Mouse (Mus musculus) olfactory bulb, adult 2 months (tissue): ENCODE data around the gene Rere. TPM values are rescaled to one million over a fixed set of nuclear protein-coding genes. Genes with fewer than 3 reads are reported as not detected.
A peak's percentile ranks its signal among the peaks of the same experiment; 100 is the strongest.
"Not testable (repeated sequence)": the region's sequence is repeated elsewhere in the genome, so short reads cannot be mapped to it uniquely, and the experiment has no call there.

Experiments used
- H3K27ac ChIP-seq: fragments of 200-500 bp; 2 replicates; pipeline ENCODE4 v1.5.1; 2012; ENCODE audit warnings: low read depth, low read length; ENCODE audit not compliant: insufficient read depth
- H3K4me1 ChIP-seq: fragments of 200-500 bp; 2 replicates; pipeline ENCODE4 v1.6.1; 2012; ENCODE audit warnings: low read length; ENCODE audit not compliant: control insufficient read depth, insufficient read depth
- H3K4me3 ChIP-seq: fragments of 200-500 bp; 2 replicates; pipeline ENCODE4 v1.5.1; 2012; ENCODE audit warnings: mild to moderate bottlenecking, low read depth, low read length, moderate library complexity; ENCODE audit not compliant: insufficient read depth
- CTCF ChIP-seq: fragments of 200-500 bp; IDR thresholded peaks from 2 replicates; pipeline ENCODE4 v1.5.1; 2012; ENCODE audit warnings: low read depth, mild to moderate bottlenecking, low read length, moderate library complexity; ENCODE audit not compliant: insufficient read depth
- POLR2A ChIP-seq: fragments of 200-500 bp; IDR thresholded peaks from 2 replicates; pipeline ENCODE4 v1.6.1; 2012; ENCODE audit warnings: mild to moderate bottlenecking, low read depth, low read length, moderate library complexity; ENCODE audit not compliant: insufficient read depth
- WGBS: fragments of 180-500 bp; shearing (Covaris S2); methylation state at CpG from one replicate; pipeline ENCODE4 v1.1.7; 2018; 5-methylcytosine and 5-hydroxymethylcytosine counted together
- polyA plus RNA-seq: library from polyadenylated mRNA; stranded (reverse); fragments of >200 nt; gene quantifications from 2 replicates; pipeline ENCODE4 v1.2.4, GENCODE M21; 2012; ENCODE audit warnings: low replicate concordance; ENCODE audit not compliant: missing spikeins, insufficient read depth, insufficient read length

Rere gene
- polyA plus RNA-seq, 1 experiment: 288 TPM

DNA sequence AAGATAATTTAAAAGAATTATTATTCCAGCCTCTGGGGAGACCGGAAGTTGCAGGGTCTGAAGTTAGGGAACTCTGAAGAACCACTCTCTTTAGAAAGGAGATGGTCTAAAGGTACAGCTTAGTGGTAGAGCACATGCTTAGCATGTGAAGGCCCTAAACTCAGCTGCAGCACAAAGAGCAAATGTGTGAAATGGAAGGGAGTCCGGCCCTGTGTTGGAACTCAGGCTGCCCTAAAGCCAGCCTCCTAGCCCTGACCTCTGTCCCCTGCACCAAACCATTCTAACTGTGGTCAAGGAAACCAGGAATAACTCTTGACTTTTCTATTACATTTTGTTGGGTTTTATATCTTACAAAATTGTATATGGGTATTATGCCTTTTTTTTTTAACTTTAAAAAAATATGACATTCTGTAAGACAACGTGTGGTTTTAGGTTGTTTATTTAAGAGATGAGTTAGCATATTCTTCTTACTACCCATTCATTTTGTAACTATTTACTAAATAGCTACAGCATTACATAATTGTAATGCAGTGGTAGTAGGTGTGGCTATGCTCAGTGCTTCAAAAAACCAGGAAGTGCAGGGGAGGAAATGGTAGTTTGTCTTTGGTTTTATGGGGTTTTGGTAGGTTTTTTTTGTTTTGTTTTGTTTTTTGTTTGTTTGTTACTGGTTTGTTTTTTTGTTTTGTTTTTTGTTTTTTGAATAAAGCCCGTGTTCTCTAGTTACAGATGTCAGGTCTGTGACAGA lies 312.2 kb downstream of the Rere start:
- TF ChIP-seq CTCF (no peak), POLR2A (no peak)
- Histone ChIP-seq H3K27ac (no peak overlapping the region), H3K4me1 (peaks cover 10% of the 10 kb centered on the region), H3K4me3 (no peak overlapping the region)
- WGBS: 57% methylated on average over 4 of the region's 4 CpGs

DNA sequence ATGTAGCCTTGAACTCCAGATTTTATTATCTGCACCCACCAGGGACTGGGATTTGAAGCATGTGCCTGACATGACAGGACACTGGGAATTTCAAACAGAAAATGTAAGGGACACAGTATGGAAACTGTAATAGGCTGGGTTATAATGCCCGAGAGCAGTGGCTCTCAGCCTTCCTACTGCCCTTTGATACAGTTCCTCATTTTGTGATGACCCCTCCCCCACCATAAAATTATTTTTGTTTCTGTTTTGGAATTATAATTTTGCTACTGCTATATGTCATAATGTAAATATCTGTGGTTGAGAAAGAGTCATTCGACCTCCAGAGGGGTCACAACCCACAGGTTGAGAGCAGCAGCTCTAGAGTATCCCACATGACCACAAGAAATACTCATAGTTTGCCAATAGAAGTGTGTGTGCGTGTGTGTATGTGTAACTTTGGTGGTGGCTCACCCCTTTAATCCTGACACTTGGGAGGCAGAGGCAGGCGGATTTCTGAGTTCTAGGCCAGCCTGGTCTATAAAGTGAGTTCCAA lies 312.9 kb downstream of the Rere start:
- 95% methylated on average over 4 of the region's 4 CpGs for WGBS
- peaks cover 12% of the 10 kb centered on the region for H3K4me1 ChIP-seq
- no peak overlapping the region for H3K27ac ChIP-seq
- H3K4me3 ChIP-seq: no peak overlapping the region
- TF ChIP-seq CTCF: no peak
- TF ChIP-seq POLR2A: no peak

DNA sequence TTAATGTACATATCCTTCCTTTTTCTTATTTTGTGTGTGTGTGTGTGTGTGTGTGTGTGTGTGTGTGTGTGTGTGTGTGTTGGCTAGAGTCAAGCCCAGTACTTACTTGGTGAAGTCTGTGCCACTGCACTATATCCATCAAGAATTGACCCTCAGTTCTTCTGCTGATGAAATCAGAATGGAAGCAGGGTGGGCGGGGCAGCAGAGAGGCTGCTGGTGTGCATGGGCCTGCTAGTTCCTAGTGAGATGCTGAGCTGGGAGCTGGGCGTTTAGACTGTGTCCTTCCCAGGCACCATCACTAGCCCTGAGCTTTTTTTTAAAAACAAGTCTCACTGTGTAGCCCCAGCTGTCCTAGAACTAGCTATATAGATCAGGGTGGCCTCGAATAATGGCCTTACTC lies 313.6 kb downstream of the Rere start:
- WGBS: 82% methylated on average over 3 of the region's 3 CpGs
- Histone ChIP-seq H3K4me1 (peaks cover 17% of the 10 kb centered on the region), H3K27ac (no peak overlapping the region), H3K4me3 (no peak overlapping the region)
- TF ChIP-seq CTCF (no peak), POLR2A (no peak)

DNA sequence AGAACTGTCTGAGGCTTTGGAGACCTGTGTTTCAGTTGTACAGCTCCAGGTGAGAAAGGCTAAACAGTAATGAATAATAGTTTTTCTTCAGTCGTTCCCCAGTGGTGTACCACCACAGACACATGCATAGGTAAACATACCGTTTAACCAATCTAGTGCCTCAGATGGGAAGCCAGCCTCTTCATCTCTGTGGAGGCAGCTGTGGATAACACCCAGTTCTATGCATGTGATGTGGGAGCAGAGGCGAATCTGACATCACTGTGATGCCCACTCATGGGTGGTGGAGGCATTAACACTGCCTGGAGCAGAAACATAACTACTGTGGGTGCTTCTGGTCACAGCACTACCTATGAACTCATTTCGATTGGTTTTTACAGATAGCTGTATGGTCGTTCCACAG lies 314.5 kb downstream of the Rere start:
- peaks cover 17% of the 10 kb centered on the region for H3K4me1 ChIP-seq
- WGBS: 66% methylated on average over 5 of the region's 5 CpGs
- no peak for TF ChIP-seq CTCF
- no peak for TF ChIP-seq POLR2A
- no peak overlapping the region for H3K4me3 ChIP-seq
- H3K27ac ChIP-seq: no peak overlapping the region

DNA sequence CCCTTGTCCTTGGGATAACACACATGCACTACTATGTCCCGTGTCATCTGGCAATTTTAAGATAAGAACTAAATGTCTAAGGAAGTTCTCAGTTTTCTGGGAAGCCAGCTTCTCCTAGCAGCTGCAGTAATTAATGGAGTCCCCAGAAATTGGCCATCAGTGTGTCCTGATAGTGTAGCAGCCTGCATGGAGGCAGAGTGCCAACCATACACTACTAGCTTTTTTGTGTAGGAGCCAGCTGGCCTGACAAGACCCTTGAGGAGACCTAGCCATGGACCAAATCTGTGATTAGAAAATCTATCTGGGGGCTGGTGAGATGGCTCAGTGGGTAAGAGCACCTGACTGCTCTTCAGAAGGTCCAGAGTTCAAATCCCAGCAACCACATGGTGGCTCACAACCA lies 317.2 kb downstream of the Rere start:
- Histone ChIP-seq H3K4me3 (no peak overlapping the region), H3K27ac (0 out of 2 replicates have a peak overlapping the region, but pooled peaks have one; percentile 17), H3K4me1 (peaks cover 23% of the 10 kb centered on the region)
- no peak for TF ChIP-seq CTCF
- no peak for TF ChIP-seq POLR2A
- WGBS: 43% methylated on average over 1 of the region's 1 CpGs

DNA sequence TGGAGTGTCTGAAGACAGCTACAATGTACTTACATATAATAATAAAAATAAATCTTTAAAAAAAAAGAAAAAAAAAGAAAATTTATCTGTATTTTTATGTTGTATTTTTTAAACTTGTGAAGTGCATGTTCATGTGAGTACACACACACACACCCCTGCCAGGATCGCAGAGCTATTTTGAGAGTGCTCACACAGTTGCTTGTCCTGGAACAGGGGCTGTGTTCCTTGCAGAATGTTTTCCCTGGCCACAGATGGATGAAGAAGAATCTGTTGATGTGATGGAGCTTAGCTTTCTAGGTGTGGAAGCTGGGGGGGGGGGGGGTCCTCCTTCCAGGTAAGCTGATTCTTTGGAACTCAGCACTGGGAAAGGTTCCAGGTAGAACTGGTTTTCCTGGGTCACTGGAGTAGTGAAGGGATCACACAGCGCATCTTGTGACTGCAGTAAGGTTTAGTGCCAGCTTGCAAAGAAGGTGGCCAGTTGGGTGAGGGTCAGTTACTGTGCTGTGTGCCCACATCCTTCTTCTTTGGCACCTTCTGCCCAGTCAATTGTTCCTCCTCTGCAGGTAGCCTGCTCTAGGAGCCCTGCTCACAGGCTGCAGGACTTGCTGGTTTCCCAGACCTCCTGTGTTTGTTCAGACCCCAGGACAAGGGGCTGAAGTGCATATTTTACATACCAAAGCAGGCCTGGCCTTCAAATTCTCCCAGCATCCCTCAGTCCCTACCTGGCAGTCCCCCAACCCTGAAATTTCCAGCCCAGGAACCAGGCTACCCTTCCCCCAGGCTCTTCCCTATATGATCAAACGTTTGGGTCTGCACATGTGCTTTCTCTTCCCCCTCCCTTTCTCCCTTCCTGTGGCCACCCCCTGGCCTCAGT lies 317.9 kb downstream of the Rere start:
- Histone ChIP-seq H3K27ac (0 out of 2 replicates have a peak overlapping the region, but pooled peaks have one; percentile 12), H3K4me1 (peaks cover 24% of the 10 kb centered on the region), H3K4me3 (no peak overlapping the region)
- TF ChIP-seq CTCF (no peak), POLR2A (no peak)
- 53% methylated on average over 3 of the region's 3 CpGs for WGBS

DNA sequence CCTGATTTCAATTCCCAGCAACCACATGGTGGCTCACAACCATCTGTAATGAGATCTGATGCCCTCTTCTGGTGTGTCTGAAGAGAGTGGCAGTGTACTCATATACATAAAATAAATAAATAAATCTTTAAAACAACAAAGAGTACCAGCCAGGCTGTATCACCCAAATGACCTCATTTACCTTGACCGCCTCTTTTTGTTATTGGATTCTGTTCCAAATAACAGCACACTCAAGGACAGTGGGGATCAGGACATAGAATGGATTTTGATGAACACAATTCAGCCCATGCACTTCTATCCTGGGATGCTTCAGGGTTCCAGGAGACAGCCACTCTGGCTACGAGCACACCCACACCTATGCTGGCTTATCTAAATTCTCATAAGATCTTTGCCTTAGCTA lies 319.1 kb downstream of the Rere start:
- H3K4me3 ChIP-seq, H3K27ac ChIP-seq: not testable (repeated sequence)
- H3K4me1 ChIP-seq: peaks cover 27% of the 10 kb centered on the region
- WGBS: 86% methylated on average over 2 of the region's 2 CpGs

DNA sequence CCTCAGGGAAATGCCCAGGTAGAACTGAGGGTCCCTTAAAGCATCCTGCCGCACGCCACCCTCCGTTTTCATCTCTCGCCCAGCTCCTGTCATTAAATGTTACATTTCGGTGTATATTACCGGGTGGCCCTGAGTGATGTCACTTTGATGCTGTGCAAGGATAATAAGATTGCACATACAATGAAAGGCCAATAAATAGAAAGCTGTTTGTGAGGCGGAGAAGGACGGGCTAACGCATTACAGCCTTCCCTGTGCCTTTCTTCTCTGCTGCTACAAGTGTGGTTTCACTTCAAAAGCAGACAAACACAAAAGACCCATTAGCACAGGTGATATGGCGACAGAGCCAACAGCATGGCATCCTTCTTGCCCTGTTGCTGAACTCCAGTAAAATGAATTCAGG lies 320.0 kb downstream of the Rere start:
- whole genome bisulfite sequencing: 77% methylated on average over 10 of the region's 10 CpGs
- Histone ChIP-seq H3K4me3 (no peak overlapping the region), H3K4me1 (peaks cover 30% of the 10 kb centered on the region), H3K27ac (no peak overlapping the region)
- TF ChIP-seq CTCF: no peak
- no peak for TF ChIP-seq POLR2A

DNA sequence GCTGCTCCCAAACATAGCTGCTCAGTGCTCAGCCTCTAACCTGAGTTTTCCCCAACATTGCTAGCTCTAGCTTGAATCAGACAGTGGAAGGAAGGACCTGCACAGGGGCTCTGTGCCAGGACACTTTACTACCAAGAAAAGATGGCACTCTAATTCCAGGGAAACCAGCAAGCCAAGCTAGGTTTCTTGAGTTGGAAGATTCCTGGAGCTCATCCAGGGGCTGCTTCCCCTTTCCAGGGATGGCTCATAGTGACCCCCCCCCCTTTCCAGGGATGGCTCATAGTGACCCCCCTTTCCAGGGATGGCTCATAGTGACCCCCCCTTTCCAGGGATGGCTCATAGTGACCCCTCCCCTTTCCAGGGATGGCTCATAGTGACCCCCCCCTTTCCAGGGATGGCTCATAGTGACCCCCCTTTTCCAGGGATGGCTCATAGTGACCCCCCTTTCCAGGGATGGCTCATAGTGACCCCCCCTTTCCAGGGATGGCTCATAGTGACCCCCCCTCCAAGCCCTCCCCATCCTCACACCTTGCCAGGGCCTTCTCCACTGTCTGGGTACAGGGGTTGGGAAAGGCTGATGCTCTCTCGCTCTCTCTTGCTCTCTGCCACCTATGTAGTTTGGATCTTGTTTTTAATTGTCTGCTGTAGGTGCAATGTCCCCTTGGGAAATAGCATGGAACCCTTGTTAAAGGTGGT lies 322.1 kb downstream of the Rere start:
- Histone ChIP-seq H3K4me3 (no peak overlapping the region), H3K27ac (no peak overlapping the region), H3K4me1 (peaks cover 28% of the 10 kb centered on the region)
- 95% methylated on average over 1 of the region's 1 CpGs for WGBS
- TF ChIP-seq CTCF (no peak), POLR2A (no peak)
